Mouse (Mus musculus) erythroid progenitor cell, adult 5-6 weeks (primary cell): ENCODE measurements around the gene Cfap161. TPM values are rescaled to one million over a fixed set of nuclear protein-coding genes. Genes with fewer than 3 reads are reported as not detected.

Source experiments
- ATAC-seq: replicated peaks from 2 replicates; pipeline ENCODE4 v1.8.0; 2016; ENCODE audit warnings: moderate number of reproducible peaks, mild to moderate bottlenecking, moderate TSS enrichment, inconsistent platforms; ENCODE audit not compliant: poor library complexity, low FRiP score, severe bottlenecking
- total RNA-seq, 2 experiments: library from RNA; stranded (forward) in 1 of 2; stranded (reverse) in 1 of 2; fragments of 150-400 nt in 1 of 2; fragments of 186-747, 209-891 nt in 1 of 2; gene quantifications; 2 replicates each; pipeline versions ENCODE4 v1.2.3 to v1.2.4; 2015 to 2017; ENCODE audit warnings: low replicate concordance in 2 of 2

The Cfap161 gene
- total RNA-seq (2015; ENCODE audit: low replicate concordance) (not detected in 2 replicates), total RNA-seq (2017; ENCODE audit: low replicate concordance) (not detected in 2 replicates)

DNA sequence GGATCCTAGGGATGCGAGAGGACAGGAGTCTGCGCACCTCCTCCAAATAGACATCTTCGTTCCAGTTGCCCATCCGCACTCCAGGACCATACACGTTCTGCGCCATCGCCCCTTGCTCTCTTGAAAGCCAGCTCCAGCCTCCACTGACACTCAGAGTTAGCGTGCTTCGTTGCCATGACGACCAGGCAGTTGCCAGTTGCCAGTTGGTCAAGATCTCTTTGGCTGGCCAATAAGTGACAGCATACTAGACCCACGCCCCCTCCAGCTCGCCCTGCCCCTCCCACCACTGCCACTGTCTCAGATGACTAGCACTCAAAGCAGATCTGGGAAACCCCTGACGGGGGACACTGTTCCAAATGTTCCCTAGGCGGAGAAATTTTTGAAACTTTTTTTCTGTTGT, at the start of gene Cfap161:
Gene Cfap161 (minus strand): TSS at position 176 of the 400 bp plus-strand sequence.
- no peak for ATAC-seq

DNA sequence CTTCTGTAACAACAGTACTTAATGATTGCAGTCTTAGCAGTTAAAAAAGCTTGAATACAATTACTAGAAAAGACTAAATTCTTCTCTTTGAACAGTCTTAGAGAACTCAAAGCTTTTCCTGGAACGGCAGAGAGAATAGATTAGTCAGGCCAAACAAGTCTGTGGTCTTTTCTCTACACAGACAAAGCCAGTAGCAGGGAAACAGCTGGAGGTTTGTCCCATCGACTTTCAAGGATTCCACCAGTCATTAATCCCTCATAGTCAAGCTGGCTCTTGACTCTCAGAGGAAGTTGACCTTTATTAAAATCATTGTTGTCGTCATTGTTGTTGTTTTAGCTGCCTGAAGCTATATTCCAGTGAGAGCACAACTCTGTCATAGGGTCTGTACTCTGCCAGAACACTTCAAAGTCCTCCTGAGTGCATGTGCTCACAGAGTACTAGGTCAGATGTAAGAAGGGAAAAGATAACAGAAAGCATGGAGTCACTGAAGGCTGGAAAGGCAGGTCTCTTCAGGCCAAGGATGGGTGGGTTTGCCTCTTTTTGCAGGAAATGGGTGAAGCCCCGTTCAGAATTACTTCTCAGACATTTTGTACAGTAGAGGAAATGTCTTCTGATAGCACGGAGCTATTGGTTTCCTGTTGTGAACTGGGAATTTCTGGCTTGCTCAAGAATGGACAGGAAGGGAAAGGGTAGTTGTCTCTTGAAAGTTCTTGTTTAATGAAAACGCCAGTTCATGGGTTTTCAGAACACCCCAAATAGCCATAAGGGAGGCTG, 48.0 kb upstream of the Cfap161 start:
- no peak for ATAC-seq

DNA sequence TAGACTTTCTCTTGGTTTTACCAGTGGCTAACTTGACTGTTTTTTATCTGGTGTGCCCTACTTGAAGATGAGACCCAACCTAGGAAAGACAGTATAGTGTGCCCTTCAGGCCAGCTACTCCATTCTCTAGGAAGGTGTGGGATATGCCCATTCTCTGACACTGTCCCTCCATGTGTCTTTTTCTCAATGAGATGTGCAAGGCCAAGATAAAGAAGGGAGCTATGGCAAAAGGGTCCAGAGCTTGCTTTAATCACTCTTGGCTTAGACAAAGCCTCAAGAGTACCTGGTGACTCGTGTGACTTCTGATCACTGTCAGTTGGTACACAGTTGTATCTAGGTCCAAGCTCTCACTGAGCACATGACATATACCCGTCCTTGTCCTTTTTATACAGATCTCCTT, 45.4 kb upstream of the Cfap161 start:
- ATAC-seq, result no peak

DNA sequence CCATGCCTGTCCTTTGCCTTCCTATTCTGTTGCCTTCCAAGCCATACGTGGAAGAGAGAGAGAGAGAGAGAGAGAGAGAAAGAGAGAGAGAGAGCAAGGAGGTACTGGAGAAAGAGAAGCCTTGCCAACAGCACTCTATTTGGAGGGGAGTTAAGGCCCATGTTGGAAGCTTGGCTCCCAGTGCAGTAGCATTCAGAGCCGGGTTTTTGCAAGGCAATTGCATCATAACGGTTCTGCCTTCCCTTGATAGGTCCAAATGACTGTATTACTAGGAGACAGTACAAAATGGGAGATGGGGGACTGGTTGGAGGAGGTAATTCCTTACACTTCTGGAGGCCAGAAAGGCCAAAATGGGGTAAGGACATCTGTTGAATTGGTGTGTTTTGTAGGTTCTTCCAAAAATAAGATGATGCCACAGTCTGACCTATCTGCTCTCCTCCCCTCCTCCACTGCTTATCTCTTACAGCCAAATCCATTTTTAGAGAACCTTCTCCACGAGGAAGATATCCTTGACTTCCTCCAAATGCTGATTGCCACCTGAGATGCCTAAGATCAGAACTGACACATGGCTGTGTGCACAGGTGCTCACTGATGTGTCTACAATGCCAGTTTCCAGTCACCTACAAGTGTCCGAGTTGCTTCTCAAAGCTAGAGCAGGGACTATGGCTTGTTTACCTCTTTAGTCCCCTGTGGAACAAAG, 44.0 kb upstream of the Cfap161 start:
- ATAC-seq, result no peak

DNA sequence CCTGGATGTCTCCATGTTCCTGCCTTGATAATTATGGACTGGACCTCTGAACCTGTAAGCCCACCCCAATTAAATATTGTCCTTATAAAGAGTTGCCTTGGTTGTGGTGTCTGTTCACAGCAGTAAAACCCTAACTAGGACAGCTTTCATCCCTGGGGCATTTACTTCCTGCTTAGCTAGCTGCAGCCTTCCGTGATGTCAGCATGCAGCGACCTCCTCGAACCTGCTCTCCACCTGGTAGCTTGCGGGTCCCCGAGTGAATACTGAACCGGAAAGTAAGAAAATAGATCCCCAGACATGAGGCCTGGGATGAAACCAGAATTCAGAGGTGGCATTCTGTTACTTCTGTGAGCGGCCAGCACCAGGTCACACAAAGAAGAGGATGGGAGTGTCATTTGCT, 34.7 kb upstream of the Cfap161 start:
- ATAC-seq, result no peak

DNA sequence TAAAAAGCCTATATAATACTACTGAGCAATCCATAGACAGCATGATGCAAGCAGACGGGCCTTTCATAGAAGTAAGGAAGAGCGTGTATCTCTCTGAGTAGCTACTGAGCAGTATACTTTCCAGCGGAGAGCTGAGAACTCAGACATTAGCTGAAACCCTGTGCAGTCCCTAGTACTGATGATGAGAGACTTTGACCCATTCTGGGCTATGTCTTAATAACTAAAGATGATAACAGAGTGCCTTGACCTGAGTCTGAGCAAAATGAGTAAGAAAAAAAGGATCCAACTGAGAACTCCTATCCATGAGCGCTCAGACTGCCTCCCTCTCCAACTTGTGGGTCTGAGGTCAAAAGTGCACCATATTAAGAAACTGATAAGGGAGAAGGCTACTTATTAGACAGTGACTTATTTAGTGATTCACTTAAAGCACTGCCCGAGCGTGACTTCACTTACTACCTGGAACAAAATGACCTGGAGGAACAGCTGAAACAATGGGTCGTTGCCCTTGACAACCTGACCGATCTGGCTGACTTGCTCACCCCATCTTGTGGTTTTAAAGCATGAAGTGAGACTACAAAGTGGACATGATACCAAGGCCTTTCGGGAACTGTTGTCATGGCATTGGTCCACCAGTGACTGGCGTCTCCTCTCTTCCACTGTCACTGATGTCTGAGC, 32.9 kb upstream of the Cfap161 start:
- no peak for ATAC-seq

DNA sequence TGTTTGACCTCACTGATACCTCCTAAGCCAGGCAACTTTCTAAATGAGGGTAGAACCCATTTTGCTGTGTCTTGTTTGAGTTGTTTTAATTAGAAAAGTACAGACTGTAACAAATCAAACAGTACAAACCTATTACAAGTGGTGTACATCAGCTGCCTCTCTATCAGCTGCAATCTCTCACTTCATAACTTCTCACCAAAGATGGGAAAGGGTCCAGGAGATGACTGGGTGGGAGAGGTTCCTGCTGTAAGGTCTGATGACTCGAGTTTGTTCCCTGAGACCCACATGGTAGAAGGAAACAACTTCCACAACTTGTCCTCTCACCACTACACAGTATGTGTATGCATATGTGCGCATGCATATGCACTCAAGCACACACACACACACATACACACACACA, 32.1 kb upstream of the Cfap161 start:
- no peak for ATAC-seq

DNA sequence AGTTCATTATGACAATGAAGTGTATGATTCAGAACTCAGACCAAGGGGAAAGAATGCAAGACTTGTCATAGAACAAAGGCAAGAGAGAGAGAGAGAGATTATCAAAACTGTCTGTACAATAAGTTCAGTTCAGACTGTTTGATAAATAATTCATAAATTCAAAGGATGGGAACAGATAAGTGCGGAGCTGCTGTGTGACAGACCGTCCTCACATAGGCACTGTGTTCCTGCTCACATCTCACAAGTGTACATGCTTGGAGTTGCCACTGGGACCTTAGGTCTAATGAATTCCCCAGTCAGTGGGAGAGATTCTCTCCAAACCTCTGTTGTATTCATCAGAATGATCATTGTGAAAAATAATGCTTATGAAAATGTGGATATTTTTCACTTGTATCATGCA, 27.3 kb upstream of the Cfap161 start:
- ATAC-seq, result no peak

DNA sequence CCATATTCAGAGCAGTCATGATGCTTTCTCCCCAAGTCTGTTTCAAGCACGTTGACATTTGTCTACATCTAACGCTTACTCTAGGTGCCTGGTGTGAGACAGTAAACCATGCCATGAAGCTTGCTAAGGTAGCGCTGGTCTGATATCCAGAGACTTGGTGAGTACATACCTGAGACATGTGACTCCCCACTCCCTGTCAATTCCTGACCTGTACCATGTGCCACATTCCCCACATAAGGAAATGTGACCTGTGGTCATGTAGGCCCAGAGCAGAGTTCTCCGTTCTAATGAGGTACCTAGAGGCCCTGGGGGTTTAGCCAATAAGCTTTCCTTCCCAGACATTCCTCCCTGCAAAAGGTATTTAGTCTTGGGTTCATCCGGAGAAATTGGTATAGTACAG, 22.2 kb upstream of the Cfap161 start:
- no peak for ATAC-seq

DNA sequence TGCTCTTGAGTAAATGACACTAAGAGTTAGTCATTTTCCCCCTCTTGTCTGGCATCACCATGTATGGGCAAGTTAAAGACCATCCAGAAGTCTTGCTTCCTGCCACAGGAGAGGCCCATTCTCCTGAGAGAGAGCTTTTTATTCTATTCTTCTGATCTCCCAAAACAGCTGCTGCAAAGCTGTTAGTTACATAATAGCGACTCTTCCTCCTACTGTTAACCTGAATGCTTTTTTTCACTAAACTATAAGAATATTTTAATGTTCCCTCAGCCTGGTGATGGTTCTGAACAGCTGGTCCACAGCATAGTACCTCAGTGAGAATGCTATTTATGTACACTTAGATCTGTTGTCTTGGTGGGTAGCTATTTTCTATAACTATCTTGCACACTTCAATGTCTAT, 21.0 kb upstream of the Cfap161 start:
- no peak for ATAC-seq

DNA sequence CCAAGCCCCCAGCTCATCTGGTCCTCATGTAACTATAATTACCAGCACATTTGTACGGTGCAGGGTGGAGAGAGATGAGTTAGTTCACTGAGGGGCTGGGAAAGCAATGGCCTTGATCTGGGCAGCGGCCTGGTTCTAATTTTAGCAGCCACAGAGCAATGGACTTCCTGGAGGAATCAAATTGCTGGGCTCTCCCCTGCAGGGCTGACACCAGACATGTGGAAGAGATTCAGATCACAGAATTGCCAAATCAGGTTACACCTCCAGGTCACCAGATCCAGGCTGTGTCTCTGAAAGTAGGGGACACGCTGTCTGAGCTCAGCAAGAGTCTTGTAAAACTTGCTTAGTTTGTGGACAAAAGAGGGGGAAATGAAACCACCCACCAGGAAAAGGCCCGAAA, 19.3 kb upstream of the Cfap161 start:
- ATAC-seq, result no peak

DNA sequence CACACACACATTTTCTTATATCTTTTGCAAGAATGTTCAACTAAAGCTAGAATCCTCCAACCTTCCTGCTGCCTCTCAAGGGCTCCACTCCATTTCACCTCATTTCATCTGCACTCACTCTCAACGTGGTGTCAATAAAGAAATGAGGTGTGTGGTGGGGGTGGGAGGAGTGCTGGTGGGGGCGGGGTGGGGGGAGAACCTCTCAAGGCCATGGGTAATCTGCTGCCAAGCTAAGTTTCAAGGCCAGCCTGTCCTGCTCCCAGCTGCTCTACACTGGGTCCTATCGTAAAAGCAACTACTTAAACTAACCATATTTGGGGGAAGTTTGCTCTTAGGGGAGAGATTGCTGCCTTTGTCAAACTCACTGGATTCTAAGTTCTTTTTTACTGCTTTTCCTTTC, 18.8 kb upstream of the Cfap161 start:
- ATAC-seq, result no peak

DNA sequence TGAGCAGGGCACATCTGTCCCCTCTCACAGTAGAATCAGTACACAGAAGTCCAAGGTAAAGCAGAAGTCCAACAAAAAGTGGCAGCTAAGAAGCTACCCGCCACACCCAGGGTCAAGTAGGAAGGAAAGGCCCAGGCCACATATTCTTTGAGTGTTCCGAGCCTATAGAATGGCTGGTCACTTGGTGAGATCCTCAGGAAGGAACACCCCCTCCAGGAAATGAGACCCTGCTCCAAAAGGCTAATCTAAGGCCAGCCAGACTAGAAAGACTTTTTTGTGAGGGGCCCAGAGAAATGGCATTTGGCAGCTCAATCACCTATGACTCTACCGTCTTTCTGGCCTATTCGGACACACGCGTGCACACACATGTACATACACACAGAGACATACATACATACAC, 18.3 kb upstream of the Cfap161 start:
- ATAC-seq, result no peak

DNA sequence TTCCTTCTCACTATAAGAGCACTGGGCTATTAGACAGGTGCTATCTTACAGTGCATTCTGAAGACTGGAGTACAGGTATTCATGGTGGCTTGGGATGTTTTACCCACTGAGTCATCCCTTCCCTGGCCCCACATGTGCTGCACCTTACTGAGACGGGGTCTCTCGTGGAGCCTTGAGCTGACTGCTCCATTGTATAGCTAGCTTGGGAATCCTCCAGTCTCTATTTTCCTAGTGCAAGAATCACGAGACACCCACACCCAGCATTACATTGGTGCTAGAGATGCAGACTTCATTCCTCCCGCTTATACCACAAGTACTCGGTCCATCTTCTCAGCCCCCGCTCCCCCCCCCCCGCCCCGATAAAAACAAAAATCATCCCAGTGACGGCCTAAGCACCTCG, 17.9 kb upstream of the Cfap161 start:
- no peak for ATAC-seq

DNA sequence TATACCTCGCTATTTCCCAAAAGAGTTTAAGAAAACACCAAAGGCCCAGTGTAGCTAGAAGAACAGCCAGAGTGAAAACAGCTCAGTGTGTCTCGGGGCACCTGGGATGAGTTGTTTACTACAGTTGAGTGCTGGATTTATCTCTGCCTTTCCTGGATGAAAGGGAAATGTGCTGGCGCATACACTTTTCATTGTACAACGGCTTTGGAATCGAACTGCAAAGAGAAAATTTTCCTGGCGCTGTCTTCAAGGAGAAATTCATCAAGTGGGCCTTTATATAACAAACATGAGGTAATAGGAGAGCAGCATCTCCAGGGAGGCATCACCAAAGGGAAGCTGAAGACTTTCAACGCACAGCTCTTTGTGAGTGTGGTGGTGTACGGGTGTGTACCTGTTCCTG, 17.2 kb upstream of the Cfap161 start:
- no peak for ATAC-seq

DNA sequence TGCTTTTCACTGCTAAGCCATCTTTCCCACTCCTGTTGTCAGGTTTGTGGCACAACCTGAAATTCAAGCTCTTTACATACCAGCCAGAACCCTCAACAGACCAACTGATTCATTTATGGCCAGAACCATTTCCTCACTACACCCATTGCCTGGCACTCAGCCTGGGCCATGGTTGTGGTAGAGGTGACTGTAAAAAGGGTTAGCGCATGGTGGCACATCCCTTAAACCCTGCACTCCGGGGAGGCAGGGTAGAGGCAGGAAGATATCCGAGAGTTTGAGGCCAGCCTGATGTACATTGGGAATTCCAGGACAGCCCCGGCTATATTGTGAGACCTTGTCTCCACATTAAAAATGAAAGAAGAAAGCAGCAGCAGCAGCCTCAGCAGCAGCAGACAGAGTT, 16.8 kb upstream of the Cfap161 start:
- ATAC-seq, result no peak

DNA sequence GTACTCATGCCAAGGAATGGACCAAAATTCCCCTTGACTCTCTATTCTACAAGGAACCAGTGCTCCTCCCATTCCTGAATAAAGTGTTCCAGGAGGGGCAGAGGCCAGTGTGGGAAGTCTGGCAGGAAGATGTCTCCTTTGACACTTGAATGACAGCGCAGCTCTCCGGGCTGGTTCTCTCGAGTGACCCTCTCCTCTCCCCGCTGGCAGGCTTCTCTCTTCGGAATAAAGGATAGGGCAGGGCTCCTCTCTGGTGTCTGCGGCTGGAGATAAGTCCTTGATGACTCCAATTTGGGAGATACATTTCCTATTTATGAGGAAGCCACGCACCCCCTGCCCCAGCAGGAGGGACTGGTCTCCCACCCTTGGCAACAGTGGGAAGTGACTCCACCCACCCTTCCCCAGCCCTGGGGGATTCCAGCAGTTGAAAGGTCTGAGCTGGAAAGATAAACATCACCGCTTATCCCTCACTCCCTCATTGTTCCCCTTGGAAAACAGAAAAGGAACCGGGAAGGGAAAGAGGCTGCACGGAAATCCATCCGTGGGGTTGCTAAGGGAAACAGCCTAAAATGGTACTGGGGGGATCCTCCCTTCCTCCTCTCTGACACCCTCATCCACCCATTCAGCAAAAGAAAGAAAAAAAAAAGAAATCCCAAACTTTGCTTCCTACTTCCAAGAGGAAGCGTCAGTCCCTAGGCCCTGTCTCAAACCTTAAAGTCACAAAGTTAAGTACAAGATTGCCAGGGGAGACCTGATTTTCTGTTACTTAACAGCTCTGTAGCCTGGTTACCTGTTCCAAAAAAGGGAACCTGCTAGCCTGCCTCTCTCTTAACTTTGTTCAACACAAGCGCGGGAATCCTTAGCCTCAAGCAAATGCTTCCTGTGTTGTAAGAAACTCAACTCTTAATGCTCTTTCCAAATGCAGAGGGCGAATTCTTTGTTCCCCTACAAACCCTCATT, 15.7 kb upstream of the Cfap161 start:
- no peak for ATAC-seq

DNA sequence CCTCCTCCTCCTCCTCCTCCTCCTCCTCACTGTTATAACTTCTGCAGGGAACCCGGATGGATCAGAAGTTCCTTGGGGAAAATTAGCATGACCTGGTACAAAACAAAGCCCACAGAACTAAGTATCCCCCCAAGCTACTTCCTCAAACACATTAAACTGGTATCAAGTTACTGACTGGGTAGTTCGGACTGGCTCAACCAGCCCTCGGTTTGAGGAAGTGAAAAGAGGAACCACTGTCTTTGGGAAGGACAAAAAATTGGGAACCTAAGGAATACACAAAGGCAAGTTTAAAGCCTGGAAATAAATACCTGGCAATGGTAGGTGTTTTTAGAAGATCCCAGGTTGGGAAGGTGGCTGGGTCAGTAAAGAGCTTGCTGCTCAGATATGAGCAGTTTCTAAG, 15.0 kb upstream of the Cfap161 start:
- no peak for ATAC-seq

DNA sequence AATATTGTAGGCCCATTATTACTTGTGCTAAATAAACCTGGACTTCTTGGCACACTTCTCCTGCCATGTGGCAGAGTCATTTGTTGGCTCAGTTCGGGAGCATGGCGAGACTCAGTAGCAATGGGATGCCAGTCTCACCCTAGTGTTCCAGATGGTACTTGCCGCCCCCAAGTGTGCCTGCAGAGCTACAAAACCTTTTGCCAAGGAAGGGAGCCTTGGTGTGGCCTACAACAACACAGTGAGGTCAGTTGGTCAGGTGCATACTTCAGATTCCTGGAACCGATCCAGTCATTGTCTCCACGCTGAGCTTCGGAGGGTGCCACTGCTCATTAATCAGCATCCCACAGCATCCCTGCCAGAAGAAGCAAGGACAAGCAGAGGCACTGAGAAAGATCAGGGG, 14.4 kb upstream of the Cfap161 start:
- no peak for ATAC-seq

DNA sequence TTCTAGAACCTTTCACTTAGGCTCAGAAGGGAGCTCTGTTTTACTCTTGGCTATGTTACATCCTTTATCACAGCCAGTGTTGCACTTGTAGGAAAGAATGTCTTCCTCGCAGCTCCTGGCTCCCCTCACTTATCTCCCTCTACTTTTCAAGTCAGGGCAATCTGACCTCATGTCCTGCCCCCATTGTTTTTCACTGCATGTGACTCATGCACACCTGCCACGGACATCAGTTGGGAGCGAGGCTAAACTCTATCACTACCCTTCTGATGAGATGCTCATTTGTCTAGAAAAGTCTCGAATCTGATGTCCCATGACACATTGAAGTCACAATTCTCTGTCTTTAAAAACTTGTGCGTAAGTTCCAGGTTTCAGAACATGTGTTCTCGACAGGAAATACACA, 12.3 kb upstream of the Cfap161 start:
- ATAC-seq, result no peak
